Mouse (Mus musculus) C2C12 (cell line): ENCODE measurements at regions not wholly inside any gene's neighbourhood (a gene's known extent, or its start where the extent isn't known, plus 50 kb on each side); places are given as distances from the start of the nearest gene placed in this dataset.

ENCODE experiments used
- CTCF ChIP-seq: IDR thresholded peaks from one replicate; pipeline ENCODE4 v1.5.1; 2011; ENCODE audit not compliant: control insufficient read depth, insufficient read depth, insufficient read length
- FOSL1 ChIP-seq: IDR thresholded peaks from one replicate; pipeline ENCODE4 v1.8.0; 2011; ENCODE audit warnings: mild to moderate bottlenecking, low read length; ENCODE audit not compliant: poor library complexity, insufficient read depth, severe bottlenecking
- MAX ChIP-seq: IDR thresholded peaks from one replicate; pipeline ENCODE4 v1.6.1; 2011; ENCODE audit warnings: mild to moderate bottlenecking, control low read depth
- USF1 ChIP-seq: IDR thresholded peaks from one replicate; pipeline ENCODE4 v1.6.1; 2011; ENCODE audit warnings: low read depth, mild to moderate bottlenecking, control low read depth, moderate library complexity

- TF ChIP-seq CTCF = no peak
- no peak for TF ChIP-seq USF1
- no peak for TF ChIP-seq MAX
- TF ChIP-seq FOSL1 = no peak
Measured at GRCm38 (mm10) chr10:12005889-12006288, 662.7 kb downstream of the Epm2a start.
